Mouse (Mus musculus) Muller cell, postnatal 12 days (primary cell): Measurements from ENCODE around the gene Poc5.

Source experiments
- DNase-seq: peaks from one replicate; pipeline ENCODE4 v3.0.0-alpha.2; 2015; ENCODE audit errors: inconsistent ontology term

Gene Poc5

GRCm38 (mm10) chr13:96431595-96432156 is 43.6 kb downstream of the Poc5 start:
- DNase-seq = peak; percentile 69

- DNase-seq = no peak
Observed at GRCm38 (mm10) chr13:96432376-96432811, 44.3 kb downstream of the Poc5 start.

GRCm38 (mm10) chr13:96433041-96433440 is 44.9 kb downstream of the Poc5 start:
- DNase-seq = no peak

- no peak for DNase-seq
Observed at GRCm38 (mm10) chr13:96433648-96434190, 45.6 kb downstream of the Poc5 start.

- no peak for DNase-seq
Observed at GRCm38 (mm10) chr13:96434899-96435331, 46.8 kb downstream of the Poc5 start.

GRCm38 (mm10) chr13:96435793-96436192 is 47.7 kb downstream of the Poc5 start:
- DNase-seq = peak; percentile 24

- DNase-seq = no peak
Observed at GRCm38 (mm10) chr13:96436921-96437320, 48.8 kb downstream of the Poc5 start.

GRCm38 (mm10) chr13:96440436-96440835 is 52.3 kb downstream of the Poc5 start:
- DNase-seq = no peak

- no peak for DNase-seq
Observed at GRCm38 (mm10) chr13:96450205-96450856, 62.2 kb downstream of the Poc5 start.

GRCm38 (mm10) chr13:96450869-96451268 is 62.8 kb downstream of the Poc5 start:
- DNase-seq = no peak

GRCm38 (mm10) chr13:96451386-96452140 is 63.5 kb downstream of the Poc5 start:
- DNase-seq = no peak

- no peak for DNase-seq
Observed at GRCm38 (mm10) chr13:96452621-96453020, 64.5 kb downstream of the Poc5 start.

GRCm38 (mm10) chr13:96454288-96454687 is 66.2 kb downstream of the Poc5 start:
- no peak for DNase-seq

- no peak for DNase-seq
Observed at GRCm38 (mm10) chr13:96457566-96457965, 69.5 kb downstream of the Poc5 start.

- DNase-seq = no peak
Observed at GRCm38 (mm10) chr13:96458018-96458417, 69.9 kb downstream of the Poc5 start.

GRCm38 (mm10) chr13:96458606-96459005 is 70.5 kb downstream of the Poc5 start:
- no peak for DNase-seq

- no peak for DNase-seq
Observed at GRCm38 (mm10) chr13:96462644-96463043, 74.5 kb downstream of the Poc5 start.

- DNase-seq = no peak
Observed at GRCm38 (mm10) chr13:96465315-96465714, 77.2 kb downstream of the Poc5 start.
